Comparison of ENCODE assay signal across 9 mouse cellular contexts in genomic region chr4:135153260-135154088, GRCm38 (mm10). TPM values are rescaled to one million over a fixed set of nuclear protein-coding genes. Genes with fewer than 3 reads are reported as not detected.
DNase-seq lines count a peak whose midpoint lies in the region; ATAC-seq and TF ChIP-seq lines count a peak whose summit lies in the region.
"Had no signal": no experiment of that assay in that cellular context is flagged by ENCODE, and none has a peak within 500 bp of the region (broad histone marks: within the 10 kb centered on the region; RNA-seq: fewer than 3 reads in every experiment).

No protein-coding gene starts in this region.

- no peaks in the 10 kb centered on the region for H3K9me3 ChIP-seq in hindbrain, embryonic 12.5 days (replicated peaks)
- no peaks in the 10 kb centered on the region for H3K9me3 ChIP-seq in hindbrain, embryonic 16.5 days (ENCODE audit: control insufficient read depth, low read length)
- no peaks in the 10 kb centered on the region for H3K9me3 ChIP-seq in heart, postnatal 0 days (replicated peaks; ENCODE audit: control insufficient read depth, low read length)
- H3K9me3 ChIP-seq in liver, postnatal 0 days (ENCODE audit: low read length), result no peaks in the 10 kb centered on the region

- no peak for ATAC-seq in hindbrain, embryonic 12.5 days (ENCODE audit: low FRiP score)
- no peak for ATAC-seq in hindbrain, embryonic 16.5 days
- 0 out of 2 replicates have a peak, but pooled peaks have one; percentile 9 for ATAC-seq in heart, postnatal 0 days (ENCODE audit: insufficient read depth, low read depth)
- ATAC-seq in liver, postnatal 0 days, result peak; percentile 35; the same call in 1 of the 2 replicates

- TF ChIP-seq EP300 in heart, postnatal 0 days (IDR thresholded peaks at IDR 0.05; ENCODE audit: low read depth), result no peak
- no peak for TF ChIP-seq EP300 in liver, postnatal 0 days (IDR thresholded peaks at IDR 0.05; ENCODE audit: low read depth)

- H3K4me3 ChIP-seq in hindbrain, embryonic 12.5 days, result peak overlapping the region; percentile 38
- no peak overlapping the region for H3K4me3 ChIP-seq in hindbrain, embryonic 16.5 days (ENCODE audit: low read length)
- H3K4me3 ChIP-seq in heart, postnatal 0 days (ENCODE audit: low read depth, low read length), result peak overlapping the region; percentile 47
- H3K4me3 ChIP-seq in liver, postnatal 0 days (ENCODE audit: low read depth, low read length), result peak overlapping the region; percentile 53

- peaks cover 100% of the 10 kb centered on the region for H3K27me3 ChIP-seq in hindbrain, embryonic 12.5 days
- peaks cover 72% of the 10 kb centered on the region for H3K27me3 ChIP-seq in hindbrain, embryonic 16.5 days (replicated peaks; ENCODE audit: control insufficient read depth, insufficient read depth, low read length)
- peaks cover 100% of the 10 kb centered on the region for H3K27me3 ChIP-seq in heart, postnatal 0 days (ENCODE audit: control insufficient read depth, insufficient read depth, low read length)
- H3K27me3 ChIP-seq in liver, postnatal 0 days (ENCODE audit: insufficient read depth, low read length), result peaks cover 88% of the 10 kb centered on the region
- no peaks in the 10 kb centered on the region for H3K27me3 ChIP-seq in splenic B cell, adult 2 months (ENCODE audit: control insufficient read depth, insufficient read depth, low read length, poor library complexity, severe bottlenecking)

- H3K4me1 ChIP-seq in hindbrain, embryonic 12.5 days, result peaks cover 25% of the 10 kb centered on the region
- peaks cover 8% of the 10 kb centered on the region for H3K4me1 ChIP-seq in hindbrain, embryonic 16.5 days (ENCODE audit: control insufficient read depth, insufficient read depth, low read depth, low read length)
- H3K4me1 ChIP-seq in heart, postnatal 0 days (ENCODE audit: control insufficient read depth, insufficient read depth), result no peaks in the 10 kb centered on the region
- peaks cover 14% of the 10 kb centered on the region for H3K4me1 ChIP-seq in liver, postnatal 0 days (ENCODE audit: insufficient read depth)

- H3K9ac ChIP-seq in hindbrain, embryonic 12.5 days, result no peak overlapping the region
- H3K9ac ChIP-seq in hindbrain, embryonic 16.5 days (ENCODE audit: low read depth, low read length), result no peak overlapping the region
- no peak overlapping the region for H3K9ac ChIP-seq in heart, postnatal 0 days (replicated peaks; ENCODE audit: low read depth, low read length)
- peak overlapping the region; percentile 53 for H3K9ac ChIP-seq in liver, postnatal 0 days (replicated peaks)

- DNase-seq in MN1 (ENCODE audit: low spot score), result peak; percentile 37
- DNase-seq in heart, postnatal 0 days (ENCODE audit: low spot score), result peak; percentile 6
- no peak for DNase-seq in liver, postnatal 0 days
- DNase-seq in splenic B cell, adult 2 months (ENCODE audit: low read depth, low spot score), result peak; percentile 70
- no peak for DNase-seq in urinary bladder, adult 2 months (ENCODE audit: low spot score)
- no peak for DNase-seq in right cerebral cortex, postnatal 4 days

- no peak overlapping the region for H3K27ac ChIP-seq in hindbrain, embryonic 12.5 days
- H3K27ac ChIP-seq in hindbrain, embryonic 16.5 days (ENCODE audit: low read depth, low read length), result no peak overlapping the region
- H3K27ac ChIP-seq in heart, postnatal 0 days (ENCODE audit: low read depth), result no peak overlapping the region
- H3K27ac ChIP-seq in liver, postnatal 0 days (ENCODE audit: low read depth), result no peak overlapping the region

- peak overlapping the region; percentile 51 for H3K4me2 ChIP-seq in hindbrain, embryonic 12.5 days (replicated peaks)
- no peak overlapping the region for H3K4me2 ChIP-seq in hindbrain, embryonic 16.5 days (ENCODE audit: low read length)
- peak overlapping the region; percentile 66; the same call in 1 of the 2 replicates for H3K4me2 ChIP-seq in heart, postnatal 0 days (ENCODE audit: low read depth, low read length)
- peak overlapping the region; percentile 80 for H3K4me2 ChIP-seq in liver, postnatal 0 days (ENCODE audit: low read depth, low read length)

- H3K36me3 ChIP-seq in hindbrain, embryonic 12.5 days, result no peaks in the 10 kb centered on the region
- H3K36me3 ChIP-seq in hindbrain, embryonic 16.5 days (ENCODE audit: control insufficient read depth, insufficient read depth, low read length), result no peaks in the 10 kb centered on the region
- H3K36me3 ChIP-seq in heart, postnatal 0 days (replicated peaks; ENCODE audit: control insufficient read depth, insufficient read depth, low read length), result no peaks in the 10 kb centered on the region
- H3K36me3 ChIP-seq in liver, postnatal 0 days (replicated peaks; ENCODE audit: insufficient read depth, low read length), result no peaks in the 10 kb centered on the region
- H3K36me3 ChIP-seq in splenic B cell, adult 2 months (ENCODE audit: control insufficient read depth, insufficient read depth, low read length, poor library complexity, severe bottlenecking), result peaks cover 7% of the 10 kb centered on the region

- TF ChIP-seq CTCF in heart, postnatal 0 days (IDR thresholded peaks at IDR 0.05; ENCODE audit: low read depth), result no peak
- no peak for TF ChIP-seq CTCF in liver, postnatal 0 days (IDR thresholded peaks at IDR 0.05; ENCODE audit: low read depth)

- under 1% methylated on average over 39 of the region's 39 CpGs for WGBS in hindbrain, embryonic 12.5 days
- WGBS in hindbrain, embryonic 16.5 days, result 1% methylated on average over 39 of the region's 39 CpGs
- WGBS in heart, postnatal 0 days, result 2% methylated on average over 39 of the region's 39 CpGs
- 1% methylated on average over 39 of the region's 39 CpGs for WGBS in liver, postnatal 0 days (ENCODE audit: insufficient replicate concordance)

RNA-seq across cellular contexts. Expression of gene Runx3, which starts 33.0 kb away (rescaled TPM):
- 0.19 and 0.29 TPM in 2 replicates for polyA plus RNA-seq in hindbrain, embryonic 12.5 days (2016; fragmentation: Nextera tagmentation; extraction: Ambion mirVana)
- polyA plus RNA-seq in hindbrain, embryonic 16.5 days (2015; fragmentation: Nextera tagmentation; extraction: Ambion mirVana), result 0.11 TPM in 1 of 2 replicates, not detected in the other
- total RNA-seq in heart, postnatal 0 days (2014; rRNA removed; ENCODE audit: low replicate concordance), result 0.11 and 0.15 TPM in 2 replicates
- polyA plus RNA-seq in heart, postnatal 0 days (2015; fragmentation: Nextera tagmentation; extraction: Ambion mirVana), result 0.04 and 0.07 TPM in 2 replicates
- polyA plus RNA-seq in liver, postnatal 0 days (2015; fragmentation: Nextera tagmentation; extraction: Ambion mirVana), result 0.39 and 0.46 TPM in 2 replicates
- polyA plus RNA-seq in urinary bladder, adult 2 months (2012; rRNA removed), result 0.21 and 0.60 TPM in 2 replicates
- polyA plus RNA-seq: neural tube, embryonic 14.5 days had no signal

Comparison
In these comparisons a context has a peak if more than half of its experiments do, and no peak if none do; other contexts are left out.
1. ATAC-seq: peak in heart, postnatal 0 days (single experiment) and liver, postnatal 0 days (single experiment); none in hindbrain, embryonic 12.5 days (single experiment) and hindbrain, embryonic 16.5 days (single experiment).
2. DNase-seq: peak in MN1 (single experiment), heart, postnatal 0 days (single experiment) and splenic B cell, adult 2 months (single experiment); none in liver, postnatal 0 days (single experiment), urinary bladder, adult 2 months (single experiment) and right cerebral cortex, postnatal 4 days (single experiment).